Mouse (Mus musculus) midbrain, embryonic 12.5 days (tissue): ENCODE data around the gene Dct. TPM values are rescaled to one million over a fixed set of nuclear protein-coding genes. Genes with fewer than 3 reads are reported as not detected.

Source experiments
- ATAC-seq: fragments of 200-750 bp; cut with Nextera tagmentation; 2 replicates; pipeline ENCODE4 v1.8.0; 2017; ENCODE audit warnings: low read depth, moderate TSS enrichment, moderate library complexity; ENCODE audit not compliant: low FRiP score
- H3K27ac ChIP-seq: fragments of 300-500 bp; sonication (generic); replicated peaks from 2 replicates; pipeline ENCODE4 v1.5.1; 2016; ENCODE audit warnings: mild to moderate bottlenecking
- H3K27me3 ChIP-seq: fragments of 300-500 bp; sonication (generic); 2 replicates; pipeline ENCODE4 v1.6.1; 2016; ENCODE audit warnings: mild to moderate bottlenecking
- H3K36me3 ChIP-seq: fragments of 300-500 bp; sonication (generic); 2 replicates; pipeline ENCODE4 v1.6.1; 2016
- H3K4me1 ChIP-seq: fragments of 300-500 bp; sonication (generic); 2 replicates; pipeline ENCODE4 v1.6.1; 2016
- H3K4me2 ChIP-seq: fragments of 300-500 bp; sonication (generic); replicated peaks from 2 replicates; pipeline ENCODE4 v1.6.1; 2016; ENCODE audit warnings: mild to moderate bottlenecking, moderate library complexity
- H3K4me3 ChIP-seq: fragments of 300-500 bp; sonication (generic); 2 replicates; pipeline ENCODE4 v1.5.1; 2016; ENCODE audit warnings: mild to moderate bottlenecking
- H3K9ac ChIP-seq: fragments of 300-500 bp; sonication (generic); replicated peaks from 2 replicates; pipeline ENCODE4 v1.6.1; 2016; ENCODE audit warnings: mild to moderate bottlenecking, moderate library complexity
- H3K9me3 ChIP-seq: fragments of 300-500 bp; sonication (generic); 2 replicates; pipeline ENCODE4 v1.6.1; 2016; ENCODE audit warnings: mild to moderate bottlenecking
- WGBS: fragments of 180-500 bp; shearing (Covaris S2); methylation state at CpG from one replicate; pipeline ENCODE4 v1.1.7; 2016; 5-methylcytosine and 5-hydroxymethylcytosine counted together
- polyA plus RNA-seq: library from polyadenylated mRNA; unstranded; fragments of >200 nt; fragmentation: Nextera tagmentation; extraction: Ambion mirVana; gene quantifications from 2 replicates; pipeline ENCODE4 v1.2.1, GENCODE M21; 2016

Dct gene
- polyA plus RNA-seq, 1 experiment from 2014 or later: 1.5 TPM

- Histone ChIP-seq H3K36me3 (no peaks in the 10 kb centered on the region), H3K4me3 (no peak overlapping the region), H3K9me3 (no peaks in the 10 kb centered on the region), H3K9ac (no peak overlapping the region), H3K4me2 (no peak overlapping the region), H3K4me1 (no peaks in the 10 kb centered on the region), H3K27me3 (no peaks in the 10 kb centered on the region), H3K27ac (no peak overlapping the region)
- ATAC-seq: no peak
- WGBS: 80% methylated on average over 12 of the region's 12 CpGs
Observed at GRCm38 (mm10) chr14:118069439-118070079, 17.5 kb upstream of the Dct start.

DNA sequence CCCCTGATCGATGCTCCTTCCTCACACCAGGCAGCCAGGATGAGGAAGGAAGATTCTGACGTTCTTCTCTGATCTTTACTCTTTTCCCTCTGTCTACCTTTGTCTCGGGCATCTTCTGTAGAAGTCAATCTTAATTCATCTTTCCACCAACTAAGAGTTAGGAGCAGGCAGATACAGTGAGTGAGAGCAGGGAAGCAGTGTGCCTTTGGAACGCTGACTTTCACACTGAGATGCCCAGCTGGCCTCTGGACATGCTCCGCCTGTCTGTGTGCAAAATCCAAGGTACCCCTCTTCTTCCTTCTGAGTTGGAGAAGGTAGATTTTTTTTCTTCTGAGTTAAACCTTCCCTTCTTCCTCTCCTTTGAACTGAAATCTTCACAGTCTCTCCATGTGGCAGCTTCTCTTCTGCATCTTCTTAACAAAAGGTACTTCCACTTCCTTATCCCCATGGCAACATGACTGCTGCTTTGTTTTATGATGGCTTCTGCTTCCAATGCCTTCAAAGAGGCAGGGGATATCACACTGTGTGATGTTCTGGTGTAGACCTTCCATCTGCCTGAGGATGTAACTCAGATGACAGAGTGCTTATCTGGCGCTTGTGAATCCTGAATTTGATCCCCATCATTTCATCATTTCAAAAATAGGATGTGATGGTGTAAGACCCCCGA lies 9.9 kb upstream of the Dct start:
- no peak overlapping the region for H3K4me3 ChIP-seq
- H3K9ac ChIP-seq: no peak overlapping the region
- ATAC-seq: no peak
- no peaks in the 10 kb centered on the region for H3K36me3 ChIP-seq
- H3K27me3 ChIP-seq: peaks cover 14% of the 10 kb centered on the region
- H3K27ac ChIP-seq: no peak overlapping the region
- WGBS: 80% methylated on average over 7 of the region's 7 CpGs
- 0 out of 2 replicates have a peak, but pooled peaks cover 5% of the 10 kb centered on the region for H3K4me1 ChIP-seq
- H3K4me2 ChIP-seq: no peak overlapping the region
- no peaks in the 10 kb centered on the region for H3K9me3 ChIP-seq

- Histone ChIP-seq H3K4me2 (no peak overlapping the region), H3K27ac (no peak overlapping the region), H3K9me3 (no peaks in the 10 kb centered on the region), H3K36me3 (no peaks in the 10 kb centered on the region), H3K9ac (no peak overlapping the region), H3K27me3 (peaks cover 46% of the 10 kb centered on the region), H3K4me1 (0 out of 2 replicates have a peak, but pooled peaks cover 5% of the 10 kb centered on the region), H3K4me3 (no peak overlapping the region)
- WGBS: 87% methylated on average over 4 of the region's 4 CpGs
- no peak for ATAC-seq
Observed at GRCm38 (mm10) chr14:118058581-118058886, 6.5 kb upstream of the Dct start.

- H3K4me2 ChIP-seq: no peak overlapping the region
Observed at GRCm38 (mm10) chr14:118057696-118058580, 5.9 kb upstream of the Dct start.

GRCm38 (mm10) chr14:118052770-118053169 lies 726 bp upstream of the Dct start:
- Histone ChIP-seq H3K9me3 (no peaks in the 10 kb centered on the region), H3K4me2 (peak overlapping the region; percentile 30; the same call in 1 of the 2 replicates), H3K27me3 (peaks cover 79% of the 10 kb centered on the region), H3K4me1 (peaks cover 26% of the 10 kb centered on the region), H3K27ac (no peak overlapping the region), H3K4me3 (no peak overlapping the region), H3K36me3 (no peaks in the 10 kb centered on the region), H3K9ac (no peak overlapping the region)
- ATAC-seq: peak; percentile 36; the same call in 1 of the 2 replicates
- WGBS: 62% methylated on average over 11 of the region's 11 CpGs

More at GRCm38 (mm10) chr14:118057696-118058580, 5.9 kb upstream of the Dct start:
- 89% methylated on average over 25 of the region's 25 CpGs for WGBS
- no peak overlapping the region for H3K9ac ChIP-seq
- H3K9me3 ChIP-seq: no peaks in the 10 kb centered on the region
- no peak overlapping the region for H3K4me3 ChIP-seq
- peaks cover 52% of the 10 kb centered on the region for H3K27me3 ChIP-seq
- no peaks in the 10 kb centered on the region for H3K36me3 ChIP-seq
- H3K27ac ChIP-seq: no peak overlapping the region
- 0 out of 2 replicates have a peak, but pooled peaks cover 5% of the 10 kb centered on the region for H3K4me1 ChIP-seq
- no peak for ATAC-seq

- H3K27ac ChIP-seq: no peak overlapping the region
- no peak overlapping the region for H3K4me2 ChIP-seq
- no peaks in the 10 kb centered on the region for H3K9me3 ChIP-seq
- H3K9ac ChIP-seq: no peak overlapping the region
- no peak overlapping the region for H3K4me3 ChIP-seq
- WGBS: 79% methylated on average over 11 of the region's 11 CpGs
- H3K27me3 ChIP-seq: peaks cover 70% of the 10 kb centered on the region
- no peak; the same call in 1 of the 2 replicates for ATAC-seq
- H3K4me1 ChIP-seq: peaks cover 26% of the 10 kb centered on the region
- H3K36me3 ChIP-seq: no peaks in the 10 kb centered on the region
Observed at GRCm38 (mm10) chr14:118051396-118051795, 648 bp downstream of the Dct start.

GRCm38 (mm10) chr14:118050990-118051389 lies 1.1 kb downstream of the Dct start:
- Histone ChIP-seq H3K27ac (no peak overlapping the region), H3K36me3 (no peaks in the 10 kb centered on the region), H3K27me3 (peaks cover 66% of the 10 kb centered on the region), H3K4me3 (no peak overlapping the region), H3K4me2 (no peak overlapping the region), H3K9ac (no peak overlapping the region), H3K9me3 (no peaks in the 10 kb centered on the region), H3K4me1 (peaks cover 26% of the 10 kb centered on the region)
- no peak for ATAC-seq
- 86% methylated on average over 12 of the region's 12 CpGs for WGBS

GRCm38 (mm10) chr14:118050431-118050830 lies 1.6 kb downstream of the Dct start:
- Histone ChIP-seq H3K36me3 (no peaks in the 10 kb centered on the region), H3K9ac (no peak overlapping the region), H3K4me1 (peaks cover 26% of the 10 kb centered on the region), H3K4me3 (no peak overlapping the region), H3K4me2 (no peak overlapping the region), H3K27me3 (peaks cover 65% of the 10 kb centered on the region), H3K9me3 (no peaks in the 10 kb centered on the region), H3K27ac (no peak overlapping the region)
- 80% methylated on average over 10 of the region's 10 CpGs for WGBS
- ATAC-seq: no peak

- 66% methylated on average over 12 of the region's 12 CpGs for WGBS
- Histone ChIP-seq H3K4me2 (no peak overlapping the region), H3K4me1 (peaks cover 26% of the 10 kb centered on the region), H3K9me3 (no peaks in the 10 kb centered on the region), H3K27ac (no peak overlapping the region), H3K9ac (no peak overlapping the region), H3K4me3 (no peak overlapping the region), H3K36me3 (no peaks in the 10 kb centered on the region), H3K27me3 (peaks cover 64% of the 10 kb centered on the region)
- no peak for ATAC-seq
Observed at GRCm38 (mm10) chr14:118049648-118050238, 2.3 kb downstream of the Dct start.

GRCm38 (mm10) chr14:118042963-118043362 lies 9.1 kb downstream of the Dct start:
- peaks cover 14% of the 10 kb centered on the region for H3K4me1 ChIP-seq
- H3K36me3 ChIP-seq: no peaks in the 10 kb centered on the region
- H3K9me3 ChIP-seq: no peaks in the 10 kb centered on the region
- H3K27me3 ChIP-seq: peaks cover 27% of the 10 kb centered on the region
- no peak overlapping the region for H3K27ac ChIP-seq
- H3K4me3 ChIP-seq: no peak overlapping the region
- H3K4me2 ChIP-seq: 0 out of 2 replicates have a peak overlapping the region, but pooled peaks have one; percentile 11
- WGBS: 74% methylated on average over 17 of the region's 17 CpGs
- no peak overlapping the region for H3K9ac ChIP-seq
- peak; percentile 43; the same call in 1 of the 2 replicates for ATAC-seq

- Histone ChIP-seq H3K9me3 (no peaks in the 10 kb centered on the region), H3K9ac (no peak overlapping the region), H3K27ac (no peak overlapping the region), H3K4me2 (no peak overlapping the region), H3K27me3 (peaks cover 26% of the 10 kb centered on the region), H3K36me3 (no peaks in the 10 kb centered on the region), H3K4me3 (no peak overlapping the region), H3K4me1 (peaks cover 14% of the 10 kb centered on the region)
- 45% methylated on average over 18 of the region's 18 CpGs for WGBS
- peak; percentile 42; the same call in 1 of the 2 replicates for ATAC-seq
Observed at GRCm38 (mm10) chr14:118042066-118042762, 9.8 kb downstream of the Dct start.
